Mouse (Mus musculus) CH12.LX (cell line): ENCODE data around the gene Adcy5. TPM values are rescaled to one million over a fixed set of nuclear protein-coding genes. Genes with fewer than 3 reads are reported as not detected.
A peak's percentile ranks its signal among the peaks of the same experiment; 100 is the strongest.

Experiments
- DNase-seq: peaks from one replicate; pipeline ENCODE4 v3.0.0-alpha.2; 2013; ENCODE audit errors: extremely low read depth
- H3K27ac ChIP-seq: 2 replicates; pipeline ENCODE4 v1.5.1; 2012; ENCODE audit warnings: low read depth, mild to moderate bottlenecking, control low read depth, moderate library complexity; ENCODE audit not compliant: insufficient read depth
- H3K27me3 ChIP-seq: replicated peaks from 2 replicates; pipeline ENCODE3; 2012; ENCODE audit warnings: inconsistent platforms
- H3K36me3 ChIP-seq, 2 experiments: replicated peaks in 1 of 2; 2 replicates each; pipeline versions ENCODE3 to v1.6.1; 2012; ENCODE audit warnings: inconsistent platforms in 1 of 2, low read length in 1 of 2, mild to moderate bottlenecking in 1 of 2, mixed read lengths in 1 of 2, moderate library complexity in 1 of 2; ENCODE audit not compliant: control insufficient read depth in 1 of 2, insufficient read depth in 1 of 2
- H3K4me1 ChIP-seq, 2 experiments: 2 replicates each; pipeline ENCODE4 v1.6.1; 2012; ENCODE audit warnings: inconsistent platforms in 1 of 2, moderate library complexity in 1 of 2; ENCODE audit not compliant: insufficient read depth in 2 of 2, control insufficient read depth in 1 of 2
- H3K4me2 ChIP-seq: 2 replicates; pipeline ENCODE4 v1.6.1; 2012; ENCODE audit warnings: low read depth, mild to moderate bottlenecking, control low read depth; ENCODE audit not compliant: poor library complexity, insufficient read depth, severe bottlenecking
- H3K4me3 ChIP-seq, 3 experiments: fragments of 150-350 bp in 1 of 3; sonication (generic) in 1 of 3; replicated peaks in 1 of 3; 2 replicates each; pipeline versions ENCODE3 to v1.5.1; 2011 to 2012; ENCODE audit warnings: low read depth in 2 of 3, low read length in 2 of 3, mild to moderate bottlenecking in 2 of 3, moderate library complexity in 2 of 3, control low read depth in 1 of 3, improper control_type of control experiment in 1 of 3, inconsistent platforms in 1 of 3, mixed read lengths in 1 of 3; ENCODE audit not compliant: poor library complexity in 1 of 3
- H3K79me2 ChIP-seq: replicated peaks from 2 replicates; pipeline ENCODE4 v1.6.1; 2012; ENCODE audit warnings: mild to moderate bottlenecking, moderate library complexity; ENCODE audit not compliant: control insufficient read depth, poor library complexity, insufficient read depth, severe bottlenecking; ENCODE audit errors: extremely low read depth
- H3K9ac ChIP-seq: 2 replicates; pipeline ENCODE4 v1.6.1; 2012; ENCODE audit warnings: low read depth, mild to moderate bottlenecking, control low read depth, moderate library complexity; ENCODE audit not compliant: insufficient read depth
- H3K9me3 ChIP-seq: replicated peaks from 2 replicates; pipeline ENCODE3; 2012; ENCODE audit warnings: low read length, inconsistent platforms, mixed read lengths
- BHLHE40 ChIP-seq: IDR thresholded peaks from 2 replicates; pipeline ENCODE4 v1.6.1; 2011; ENCODE audit warnings: mild to moderate bottlenecking, low read depth, low read length, improper control_type of control experiment
- CHD1 ChIP-seq: IDR thresholded peaks from 2 replicates; pipeline ENCODE4 v1.6.1; 2012; ENCODE audit warnings: low read depth, low read length, improper control_type of control experiment, inconsistent platforms
- CHD2 ChIP-seq: IDR thresholded peaks from 2 replicates; pipeline ENCODE4 v1.6.1; 2011; ENCODE audit warnings: low read length, improper control_type of control experiment
- CTCF ChIP-seq, 2 experiments: IDR thresholded peaks in 1 of 2; conservative IDR thresholded peaks in 1 of 2; 2 replicates each; pipeline ENCODE4 v1.5.1; 2011 to 2012; ENCODE audit warnings: low read depth in 2 of 2, low read length in 2 of 2, improper control_type of control experiment in 1 of 2, inconsistent platforms in 1 of 2, mild to moderate bottlenecking in 1 of 2, moderate library complexity in 1 of 2
- E2F4 ChIP-seq: IDR thresholded peaks from 2 replicates; pipeline ENCODE4 v1.6.1; 2011; ENCODE audit warnings: low read depth, low read length, improper control_type of control experiment; ENCODE audit not compliant: insufficient replicate concordance
- ELF1 ChIP-seq: IDR thresholded peaks from 2 replicates; pipeline ENCODE4 v1.6.1; 2014; ENCODE audit warnings: low read depth, mild to moderate bottlenecking, inconsistent platforms, low read length, improper control_type of control experiment
- EP300 ChIP-seq: IDR thresholded peaks from 2 replicates; pipeline ENCODE4 v1.6.1; 2011; ENCODE audit warnings: low read length, improper control_type of control experiment
- ETS1 ChIP-seq: conservative IDR thresholded peaks from 2 replicates; pipeline ENCODE4 v1.6.1; 2012; ENCODE audit warnings: low read depth, mild to moderate bottlenecking, inconsistent platforms, low read length, improper control_type of control experiment, moderate library complexity
- GABPA ChIP-seq: IDR thresholded peaks from 2 replicates; pipeline ENCODE4 v1.6.1; 2012; ENCODE audit warnings: low read depth, low read length, improper control_type of control experiment, inconsistent platforms; ENCODE audit not compliant: insufficient replicate concordance
- HCFC1 ChIP-seq: IDR thresholded peaks from 2 replicates; pipeline ENCODE4 v1.6.1; 2012; ENCODE audit warnings: low read depth, mild to moderate bottlenecking, inconsistent platforms, low read length, improper control_type of control experiment
- IRF4 ChIP-seq: IDR thresholded peaks from 2 replicates; pipeline ENCODE4 v1.6.1; 2014; ENCODE audit warnings: low read depth, mild to moderate bottlenecking, inconsistent platforms, low read length, improper control_type of control experiment
- JUN ChIP-seq: IDR thresholded peaks from 2 replicates; pipeline ENCODE4 v1.6.1; 2011; ENCODE audit warnings: low read depth, mild to moderate bottlenecking, low read length, improper control_type of control experiment, moderate library complexity; ENCODE audit not compliant: insufficient read depth
- JUND ChIP-seq: conservative IDR thresholded peaks from 2 replicates; pipeline ENCODE4 v1.6.1; 2011; ENCODE audit warnings: low read depth, low read length, improper control_type of control experiment
- KAT2A ChIP-seq: IDR thresholded peaks from 2 replicates; pipeline ENCODE4 v1.6.1; 2012; ENCODE audit warnings: low read length, improper control_type of control experiment, inconsistent platforms; ENCODE audit not compliant: insufficient replicate concordance
- MAFK ChIP-seq: IDR thresholded peaks from 2 replicates; pipeline ENCODE4 v1.6.1; 2011; ENCODE audit warnings: low read length, improper control_type of control experiment; ENCODE audit not compliant: insufficient replicate concordance
- MAX ChIP-seq: IDR thresholded peaks from 2 replicates; pipeline ENCODE4 v1.6.1; 2011; ENCODE audit warnings: low read length, improper control_type of control experiment
- MAZ ChIP-seq: IDR thresholded peaks from 2 replicates; pipeline ENCODE4 v1.6.1; 2012; ENCODE audit warnings: low read depth, mild to moderate bottlenecking, inconsistent platforms, low read length, improper control_type of control experiment, moderate library complexity
- MEF2A ChIP-seq: IDR thresholded peaks from 2 replicates; pipeline ENCODE4 v1.6.1; 2014; ENCODE audit warnings: low read depth, mild to moderate bottlenecking, inconsistent platforms, low read length, improper control_type of control experiment, borderline replicate concordance
- MXI1 ChIP-seq: IDR thresholded peaks from 2 replicates; pipeline ENCODE4 v1.6.1; 2011; ENCODE audit warnings: mild to moderate bottlenecking, low read depth, low read length, improper control_type of control experiment
- MYC ChIP-seq: IDR thresholded peaks from 2 replicates; pipeline ENCODE4 v1.6.1; 2011; ENCODE audit warnings: low read depth, mild to moderate bottlenecking, improper control_type of control experiment, low read length
- NELFE ChIP-seq: IDR thresholded peaks from 2 replicates; pipeline ENCODE4 v1.6.1; 2011; ENCODE audit warnings: low read depth, low read length, improper control_type of control experiment
- NRF1 ChIP-seq: IDR thresholded peaks from 2 replicates; pipeline ENCODE4 v1.6.1; 2014; ENCODE audit warnings: low read depth, mild to moderate bottlenecking, inconsistent platforms, low read length, improper control_type of control experiment, moderate library complexity
- PAX5 ChIP-seq: IDR thresholded peaks from 2 replicates; pipeline ENCODE4 v1.6.1; 2012; ENCODE audit warnings: low read length, inconsistent platforms, mixed read lengths
- POLR2A ChIP-seq: IDR thresholded peaks from 2 replicates; pipeline ENCODE4 v1.6.1; 2011; ENCODE audit warnings: low read depth, mild to moderate bottlenecking, improper control_type of control experiment, low read length
- POLR2AphosphoS2 ChIP-seq: IDR thresholded peaks from 2 replicates; pipeline ENCODE4 v1.6.1; 2011; ENCODE audit warnings: low read depth, low read length, improper control_type of control experiment
- RAD21 ChIP-seq: IDR thresholded peaks from 2 replicates; pipeline ENCODE4 v1.6.1; 2011; ENCODE audit warnings: low read depth, mild to moderate bottlenecking, low read length, improper control_type of control experiment, moderate library complexity
- RCOR1 ChIP-seq: conservative IDR thresholded peaks from 2 replicates; pipeline ENCODE4 v1.6.1; 2012; ENCODE audit warnings: low read depth, mild to moderate bottlenecking, inconsistent platforms, low read length, improper control_type of control experiment
- SIN3A ChIP-seq: IDR thresholded peaks from 2 replicates; pipeline ENCODE4 v1.6.1; 2012; ENCODE audit warnings: low read length, improper control_type of control experiment, inconsistent platforms
- SMC3 ChIP-seq: IDR thresholded peaks from 2 replicates; pipeline ENCODE4 v1.6.1; 2011; ENCODE audit warnings: low read depth, low read length, improper control_type of control experiment
- TBP ChIP-seq: conservative IDR thresholded peaks from 2 replicates; pipeline ENCODE4 v1.6.1; 2011; ENCODE audit warnings: low read depth, low read length, improper control_type of control experiment
- TCF12 ChIP-seq: IDR thresholded peaks from 2 replicates; pipeline ENCODE4 v1.6.1; 2014; ENCODE audit warnings: low read depth, mild to moderate bottlenecking, inconsistent platforms, low read length, improper control_type of control experiment
- UBTF ChIP-seq: IDR thresholded peaks from 2 replicates; pipeline ENCODE4 v1.6.1; 2012; ENCODE audit warnings: low read depth, mild to moderate bottlenecking, inconsistent platforms, low read length, improper control_type of control experiment, moderate library complexity
- USF1 ChIP-seq: IDR thresholded peaks from 2 replicates; pipeline ENCODE4 v1.6.1; 2014; ENCODE audit warnings: low read depth, mild to moderate bottlenecking, inconsistent platforms, low read length, improper control_type of control experiment
- USF2 ChIP-seq: conservative IDR thresholded peaks from 2 replicates; pipeline ENCODE4 v1.6.1; 2011; ENCODE audit warnings: low read depth, low read length, improper control_type of control experiment
- ZC3H11A ChIP-seq: IDR thresholded peaks from 2 replicates; pipeline ENCODE4 v1.6.1; 2012; ENCODE audit warnings: low read depth, mild to moderate bottlenecking, inconsistent platforms, low read length, improper control_type of control experiment
- ZKSCAN1 ChIP-seq: IDR thresholded peaks from 2 replicates; pipeline ENCODE4 v1.6.1; 2012; ENCODE audit warnings: low read depth, inconsistent platforms, low read length, improper control_type of control experiment, borderline replicate concordance
- ZMIZ1 ChIP-seq: IDR thresholded peaks from 2 replicates; pipeline ENCODE4 v1.6.1; 2012; ENCODE audit warnings: low read depth, mild to moderate bottlenecking, inconsistent platforms, low read length, improper control_type of control experiment
- ZNF384 ChIP-seq: IDR thresholded peaks from 2 replicates; pipeline ENCODE4 v1.6.1; 2012; ENCODE audit warnings: low read depth, low read length, improper control_type of control experiment, inconsistent platforms
- dilution Hi-C: fragments of 300-500 bp; cut with MboI; formaldehyde crosslinking; loops from 2 replicates; pipeline ENCODE4 v1.14.3; 2020; ENCODE audit warnings: low sequenced_read_pairs; ENCODE audit not compliant: extremely low pct_unique_long_range_greater_than_20kb, extremely low pct_ligation_motif_present
- in situ Hi-C: fragments of 300-500 bp; cut with MboI; formaldehyde crosslinking; loops from 3 replicates; pipeline ENCODE4 v1.14.3; 2019; ENCODE audit warnings: low sequenced_read_pairs, low pct_ligation_motif_present, low pct_unique_long_range_greater_than_20kb, mixed read lengths
- polyA plus RNA-seq: library from polyadenylated mRNA; unstranded; fragments of >175 nt; gene quantifications from 2 replicates; pipeline ENCODE4 v1.2.1, GENCODE M21; 2012; ENCODE audit warnings: low read depth; ENCODE audit not compliant: insufficient read length
- total RNA-seq, 2 experiments: library from RNA; depleted of rRNA; stranded (reverse); fragments of 300-350 nt in 1 of 2; fragments of >200 nt in 1 of 2; gene quantifications; 2 replicates each; pipeline ENCODE4 v1.2.3; 2012 to 2014

Gene Adcy5
- total and polyA plus RNA-seq, 3 experiments = 0.04 TPM; not detected in 2

GRCm38 (mm10) chr16:35139416-35139815 lies 15.3 kb upstream of the Adcy5 start:
- dilution Hi-C loops = no loop called here
- H3K27me3 ChIP-seq = peaks cover 15% of the 10 kb centered on the region

GRCm38 (mm10) chr16:35139873-35140619 lies 14.6 kb upstream of the Adcy5 start:
- H3K4me1 ChIP-seq = peaks cover 2 to 7% of the 10 kb centered on the region in 2 experiments
- H3K9ac ChIP-seq = no peak overlapping the region
- no peaks in the 10 kb centered on the region for H3K36me3 ChIP-seq
- H3K4me2 ChIP-seq = peak overlapping the region; percentile 58
- no peak overlapping the region for H3K27ac ChIP-seq
- dilution Hi-C loops = no loop called here
- in situ Hi-C loops = no loop called here
- no peaks in the 10 kb centered on the region for H3K79me2 ChIP-seq
- no peak for TF ChIP-seq MAZ
- no peak for TF ChIP-seq ZNF384
- no peak for TF ChIP-seq CTCF (conservative IDR thresholded peaks at IDR 0.05 in 1 of 2, IDR thresholded peaks at IDR 0.05 in 1 of 2; ENCODE audit: low read depth in 2 of 2, low read length in 2 of 2)
- no peak for TF ChIP-seq SIN3A
- no peak for TF ChIP-seq BHLHE40
- no peak for TF ChIP-seq MXI1
- no peak for TF ChIP-seq GABPA
- no peak for TF ChIP-seq EP300
- TF ChIP-seq CHD1 = no peak
- TF ChIP-seq HCFC1 = no peak
- no peak for TF ChIP-seq ETS1
- TF ChIP-seq CHD2 = no peak
- no peak for TF ChIP-seq POLR2AphosphoS2
- TF ChIP-seq NELFE = no peak
- peaks cover 15% of the 10 kb centered on the region for H3K27me3 ChIP-seq
- no peak for DNase-seq
- no peak overlapping the region for H3K4me3 ChIP-seq
- H3K9me3 ChIP-seq = peaks cover 1% of the 10 kb centered on the region

More at GRCm38 (mm10) chr16:35139416-35139815, 15.3 kb upstream of the Adcy5 start:
- Histone ChIP-seq H3K9ac (no peak overlapping the region), H3K4me2 (peak overlapping the region; percentile 58), H3K9me3 (no peaks in the 10 kb centered on the region), H3K4me3 (no peak overlapping the region), H3K4me1 (peaks cover 2 to 7% of the 10 kb centered on the region in 2 experiments), H3K36me3 (no peaks in the 10 kb centered on the region), H3K79me2 (no peaks in the 10 kb centered on the region)
- in situ Hi-C loops = no loop called here
- peak; percentile 33 for DNase-seq
- TF ChIP-seq BHLHE40 (no peak), ZKSCAN1 (no peak), ZC3H11A (no peak), MAZ (no peak), JUN (no peak), PAX5 (no peak), ZMIZ1 (no peak), TCF12 (no peak), SIN3A (no peak), RCOR1 (no peak), SMC3 (no peak), CTCF (conservative IDR thresholded peaks at IDR 0.05 in 1 of 2, IDR thresholded peaks at IDR 0.05 in 1 of 2; ENCODE audit: low read depth in 2 of 2, low read length in 2 of 2) (no peak), CHD1 (no peak), ZNF384 (peak; percentile 67), POLR2A (no peak), KAT2A (no peak), USF1 (no peak), TBP (no peak), GABPA (no peak), CHD2 (no peak), RAD21 (no peak), POLR2AphosphoS2 (no peak), ETS1 (no peak; the same call in 1 of the 2 replicates), MAFK (no peak), MXI1 (no peak), MAX (peak; percentile 54; the same call in 1 of the 2 replicates), MYC (peak; percentile 38; the same call in 1 of the 2 replicates), ELF1 (no peak), NRF1 (no peak), USF2 (no peak), NELFE (no peak), E2F4 (no peak), HCFC1 (no peak), JUND (no peak), UBTF (no peak), IRF4 (0 out of 2 replicates have a peak, but pooled peaks have one; percentile 9), MEF2A (no peak), EP300 (peak; percentile 37)
- TF ChIP-seq, all 38 proteins: peak for 5
- H3K27ac ChIP-seq = no peak overlapping the region
